Mouse (Mus musculus) 416B (cell line): ENCODE measurements around the gene Gm45711.
"Not testable (repeated sequence)": the region's sequence is repeated elsewhere in the genome, so short reads cannot be mapped to it uniquely, and the experiment has no call there.

Source experiments
- DNase-seq: peaks from one replicate; pipeline ENCODE4 v3.0.0; 2011; ENCODE audit warnings: low read depth

The Gm45711 gene

DNA sequence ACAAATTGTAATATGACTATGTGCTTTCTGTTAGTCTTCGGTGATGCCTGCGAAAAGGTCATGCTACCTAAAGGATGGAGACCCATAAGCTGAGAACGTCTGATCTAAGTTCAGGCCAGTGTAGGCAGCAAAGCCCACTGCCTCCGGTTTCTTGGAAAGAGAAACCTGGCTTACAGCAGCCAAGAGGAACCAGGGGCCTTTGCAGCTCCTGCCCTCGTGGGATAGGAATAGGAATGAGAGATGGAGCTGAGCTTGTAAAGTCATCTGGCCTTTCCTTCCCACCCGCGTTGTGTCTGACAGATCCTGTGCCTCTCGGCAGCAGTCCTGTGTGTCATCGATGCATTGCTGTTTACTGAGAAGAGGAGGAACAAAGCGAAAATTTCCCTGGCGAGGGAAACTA, 11.4 kb upstream of the Gm45711 start, which contains the start of gene Gm11020:
Gm11020 (plus strand) TSS at position 301 of the 400 bp plus-strand sequence.
- not testable (repeated sequence) for DNase-seq

DNA sequence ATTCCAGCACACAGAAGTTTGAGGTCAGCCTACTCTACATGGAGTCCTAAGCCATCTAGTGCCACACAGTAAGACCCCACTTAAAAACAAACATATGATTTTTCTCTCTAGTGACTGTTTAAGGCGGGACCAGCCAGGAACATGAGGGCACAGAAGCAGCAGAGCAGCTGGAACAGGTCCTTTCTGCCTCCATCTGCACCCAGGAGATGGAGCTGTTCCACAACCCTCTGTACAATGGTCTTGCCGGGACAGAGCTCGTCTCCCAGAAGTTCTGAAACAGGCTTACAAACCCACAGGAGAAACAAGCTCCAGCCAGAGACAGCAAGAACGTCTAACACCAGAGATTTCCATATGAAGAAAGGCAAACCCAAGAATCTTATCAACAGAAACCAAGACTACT, 3.4 kb upstream of the Gm45711 start:
- peak; percentile 32 for DNase-seq

DNA sequence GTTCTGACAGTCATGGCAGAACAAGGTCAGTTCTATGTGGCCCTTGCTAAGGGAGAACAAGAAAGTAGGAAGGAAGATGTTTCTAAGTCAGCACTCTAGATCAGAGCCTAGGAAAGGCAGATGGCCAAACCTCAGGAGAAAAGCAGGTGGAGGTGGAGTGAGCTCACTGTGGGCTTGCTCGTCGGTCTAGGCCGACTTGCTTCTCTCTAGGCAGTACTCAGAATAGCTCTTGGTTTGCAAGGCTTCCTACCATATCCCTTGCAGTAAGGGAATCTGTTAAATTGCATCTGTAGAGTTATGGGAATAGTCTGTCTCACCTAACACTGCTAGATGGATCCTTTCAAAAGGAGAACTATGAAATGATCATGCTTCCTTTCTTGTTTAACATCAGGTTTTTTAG, 2.1 kb upstream of the Gm45711 start:
- not testable (repeated sequence) for DNase-seq

DNA sequence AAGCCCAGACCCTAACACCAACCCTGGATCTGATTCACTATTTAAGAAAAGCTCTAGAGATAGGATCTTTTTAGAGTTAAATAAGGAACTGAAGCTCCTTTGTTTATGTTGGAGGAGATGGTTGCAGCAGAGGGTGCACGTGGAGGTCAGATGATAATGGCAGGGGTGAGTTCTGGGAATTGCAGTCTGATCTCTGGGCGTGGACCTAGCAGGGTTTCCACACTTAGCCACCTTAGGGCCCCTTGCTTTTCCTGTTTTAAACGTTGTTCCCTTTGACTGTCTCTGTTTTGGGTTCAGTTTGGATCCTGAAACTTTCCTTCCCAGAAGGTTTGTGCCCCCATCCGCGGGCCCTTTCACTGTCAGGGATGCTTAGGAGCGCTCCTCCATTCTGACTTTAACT, 1.5 kb downstream of the Gm45711 start:
- not testable (repeated sequence) for DNase-seq

DNA sequence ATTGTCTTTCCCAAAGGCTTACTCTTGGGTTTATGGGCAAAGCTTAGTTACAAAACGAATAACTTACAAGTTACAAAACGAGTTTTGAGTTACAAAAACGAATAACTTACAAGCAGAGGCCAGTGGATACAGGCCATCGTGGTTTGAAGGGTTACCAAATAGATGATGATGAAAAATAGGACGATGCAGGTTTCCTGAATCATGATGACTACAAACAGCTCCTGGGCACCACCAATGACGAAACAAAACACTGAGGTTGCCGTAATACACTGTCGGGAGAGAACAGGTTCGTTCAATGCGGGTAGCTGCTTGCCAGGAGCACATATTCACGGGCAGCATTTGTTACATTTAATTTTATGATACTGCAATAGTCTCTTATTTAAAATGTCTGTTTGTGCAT, 4.9 kb downstream of the Gm45711 start:
- DNase-seq = peak; percentile 59

DNA sequence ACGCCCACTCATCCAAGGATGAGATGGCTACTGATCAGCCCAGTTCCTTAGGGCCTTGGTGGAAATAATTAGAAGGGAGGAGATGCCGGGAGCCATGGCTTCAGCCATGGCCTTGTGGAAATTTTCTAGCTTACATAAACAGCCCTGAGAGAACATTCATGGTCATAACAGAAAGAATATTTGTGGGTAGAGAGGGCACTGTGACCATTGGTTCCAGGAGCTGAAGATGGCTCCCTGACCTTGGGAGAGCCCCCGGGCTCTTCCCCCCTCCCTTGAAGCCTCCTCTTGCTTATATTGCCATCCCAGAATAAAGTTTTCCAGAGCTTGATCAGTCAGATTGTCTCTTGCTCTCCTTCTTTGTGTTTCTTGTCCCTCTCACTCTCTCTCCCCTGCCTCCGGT, 7.3 kb downstream of the Gm45711 start:
- DNase-seq = not testable (repeated sequence)

DNA sequence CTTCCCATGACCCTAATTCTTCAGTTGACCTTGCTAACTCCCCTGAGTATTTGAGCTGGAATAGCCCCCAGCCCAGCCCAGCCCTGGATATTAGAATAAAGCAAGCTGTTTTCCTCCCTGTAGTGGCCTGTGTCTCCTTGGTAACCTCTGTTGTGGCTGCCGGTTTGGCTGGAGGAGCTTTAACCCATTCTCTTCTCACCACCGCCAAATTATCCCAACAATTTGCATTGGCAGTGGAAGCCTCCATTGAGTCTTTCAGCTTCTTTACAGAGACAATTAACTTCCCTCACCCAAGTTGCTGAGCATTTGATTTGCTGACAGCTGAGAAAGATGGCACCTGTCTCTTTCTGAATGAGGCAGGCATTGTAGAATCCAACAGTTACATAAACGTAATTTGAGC, 8.3 kb downstream of the Gm45711 start:
- DNase-seq = not testable (repeated sequence)

DNA sequence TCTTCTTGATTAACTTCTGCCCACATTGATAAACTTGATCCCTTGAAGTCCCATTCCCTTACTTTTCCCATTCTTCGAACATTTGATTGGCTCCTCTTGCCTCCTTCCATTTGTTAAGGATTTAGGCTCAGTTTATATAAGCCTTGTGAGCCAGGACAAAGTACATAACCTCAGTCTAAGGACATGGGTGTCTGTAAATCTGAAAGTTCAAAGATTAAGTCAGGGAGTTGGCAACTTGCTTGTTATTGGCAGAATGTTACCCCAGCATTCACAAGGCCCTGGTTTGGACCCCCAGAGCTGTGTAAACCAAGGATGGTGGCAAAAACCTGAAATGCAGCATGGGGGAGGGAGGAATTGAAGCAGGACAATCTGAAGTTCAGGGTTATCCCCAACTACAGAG, 15.5 kb downstream of the Gm45711 start:
- DNase-seq = no peak

DNA sequence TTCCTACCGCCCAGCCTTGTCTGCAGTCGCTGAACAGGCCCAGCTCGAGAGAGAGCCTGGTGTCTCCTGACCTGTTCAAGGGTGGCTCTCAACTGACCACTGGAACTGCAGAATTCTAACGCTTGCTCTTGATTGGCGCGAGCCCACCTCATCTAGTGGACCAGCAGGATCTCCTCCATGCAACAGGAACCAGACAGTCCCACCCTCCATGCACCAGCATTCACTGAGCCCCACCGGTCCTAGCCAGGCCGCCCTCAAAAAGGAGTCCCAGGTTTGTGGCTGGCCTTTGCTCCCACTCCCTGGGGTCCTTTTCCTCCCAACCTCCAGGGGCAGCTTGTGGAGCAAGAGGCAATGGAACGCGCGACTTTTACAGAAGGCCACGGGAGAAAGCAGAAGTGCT, 16.8 kb downstream of the Gm45711 start, which contains the start of gene Cmtm2a:
Cmtm2a (minus strand) TSS at position 101 of the 400 bp plus-strand sequence.
- not testable (repeated sequence) for DNase-seq

DNA sequence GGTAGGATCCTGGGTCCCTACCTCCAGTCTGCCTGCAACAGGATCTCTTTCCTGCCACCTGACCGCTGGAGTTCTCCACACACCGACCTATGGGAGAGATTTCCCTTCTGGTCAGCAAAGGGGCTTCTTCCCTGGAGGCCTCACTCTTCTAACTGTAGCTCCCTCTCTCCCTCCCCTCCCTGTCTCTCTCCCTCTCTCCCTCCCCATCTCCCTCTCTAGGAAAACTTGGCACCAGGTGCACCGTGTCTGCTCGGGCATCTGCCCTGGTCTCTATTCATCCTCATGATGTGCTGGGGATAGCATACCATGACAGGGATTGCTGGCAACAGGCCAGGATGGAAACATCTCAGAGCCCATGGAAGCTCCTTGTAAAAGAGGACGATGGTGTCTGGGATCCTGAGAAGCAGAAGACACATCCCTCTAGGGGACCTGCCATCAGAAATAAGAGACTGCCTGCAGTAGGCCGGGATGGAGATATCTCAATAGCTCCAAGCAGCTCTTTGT, 40.9 kb downstream of the Gm45711 start:
- DNase-seq = no peak

DNA sequence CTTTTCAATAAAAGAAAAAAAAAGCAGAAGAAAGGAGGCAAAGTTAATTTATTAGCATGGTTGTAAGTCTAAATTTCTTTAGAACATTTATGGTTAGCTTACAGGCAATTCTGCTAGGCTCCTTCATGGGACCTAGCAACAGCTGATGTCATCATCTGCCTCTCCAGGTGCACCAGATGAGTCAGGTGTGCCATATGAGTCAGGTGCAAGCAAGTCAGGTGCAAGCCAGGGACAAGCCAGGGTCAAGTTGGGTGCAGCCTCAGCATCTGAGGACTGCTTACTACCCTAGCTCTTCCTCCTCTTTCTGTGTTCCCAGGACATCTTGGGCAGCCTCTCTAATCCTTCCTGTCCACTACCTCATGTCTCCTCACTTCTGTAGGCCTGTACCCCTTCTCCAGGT, 41.5 kb downstream of the Gm45711 start:
- no peak for DNase-seq

DNA sequence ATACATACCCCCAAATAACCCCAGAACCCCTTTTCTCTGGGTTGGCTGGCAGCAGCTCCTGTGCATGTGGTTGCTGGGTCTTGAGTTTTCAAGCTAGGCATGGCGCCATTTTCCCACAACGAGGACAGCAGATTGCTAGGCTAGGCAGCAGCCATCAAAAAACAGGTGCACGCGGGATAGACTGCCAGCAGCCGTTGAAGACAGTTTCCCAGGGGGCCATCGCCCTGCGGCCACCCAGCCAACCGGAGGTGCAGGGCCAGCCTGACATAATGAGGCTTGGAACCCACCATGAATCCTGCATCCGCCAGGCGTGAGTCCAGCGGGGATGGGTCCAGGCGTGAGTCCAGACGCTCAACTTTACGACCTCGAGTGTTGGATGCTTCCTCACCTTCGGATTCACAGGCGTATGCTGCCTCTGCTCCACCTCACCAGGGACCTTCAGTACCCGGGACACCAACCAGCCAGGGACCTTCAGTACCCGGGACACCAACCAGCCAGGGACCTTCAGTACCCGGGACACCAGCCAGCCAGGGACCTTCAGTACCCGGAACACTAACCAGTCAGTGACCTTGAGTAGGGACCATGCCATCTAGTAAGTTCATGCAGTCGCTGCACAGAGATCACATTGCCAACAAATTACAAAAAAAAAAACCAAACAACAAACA, 45.5 kb downstream of the Gm45711 start:
- DNase-seq = not testable (repeated sequence)

DNA sequence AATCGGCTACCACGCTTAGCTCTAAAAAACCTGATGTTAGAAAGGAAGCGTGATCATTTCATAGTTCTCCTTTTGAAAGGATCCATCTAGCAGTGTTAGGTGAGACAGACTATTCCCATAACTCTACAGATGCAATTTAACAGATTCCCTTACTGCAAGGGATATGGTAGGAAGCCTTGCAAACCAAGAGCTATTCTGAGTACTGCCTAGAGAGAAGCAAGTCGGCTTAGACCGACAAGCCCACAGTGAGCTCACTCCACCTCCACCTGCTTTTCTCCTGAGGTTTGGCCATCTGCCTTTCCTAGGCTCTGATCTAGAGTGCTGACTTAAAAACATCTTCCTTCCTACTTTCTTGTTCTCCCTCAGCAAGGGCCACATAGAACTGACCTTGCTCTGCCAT, 48.1 kb downstream of the Gm45711 start:
- DNase-seq = not testable (repeated sequence)

DNA sequence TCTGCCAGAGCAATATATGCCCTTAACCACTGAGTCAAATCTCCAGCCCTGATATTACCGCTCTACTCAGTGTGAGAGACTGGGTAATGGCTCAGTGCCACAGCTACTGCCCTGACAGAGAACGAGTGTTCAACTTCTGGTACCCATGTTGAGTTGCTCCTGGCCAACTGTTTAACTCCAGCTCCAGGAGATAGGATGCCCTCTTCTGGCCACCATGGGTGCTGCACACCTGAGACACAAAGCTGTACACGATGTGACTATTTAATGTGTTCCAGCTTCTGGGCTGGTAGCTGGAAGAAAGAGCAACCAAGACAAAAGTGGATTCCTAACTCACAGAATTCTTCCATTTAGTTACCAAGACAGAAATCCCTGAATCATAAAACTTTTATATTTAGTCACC, 56.9 kb downstream of the Gm45711 start:
- DNase-seq = peak; percentile 66

DNA sequence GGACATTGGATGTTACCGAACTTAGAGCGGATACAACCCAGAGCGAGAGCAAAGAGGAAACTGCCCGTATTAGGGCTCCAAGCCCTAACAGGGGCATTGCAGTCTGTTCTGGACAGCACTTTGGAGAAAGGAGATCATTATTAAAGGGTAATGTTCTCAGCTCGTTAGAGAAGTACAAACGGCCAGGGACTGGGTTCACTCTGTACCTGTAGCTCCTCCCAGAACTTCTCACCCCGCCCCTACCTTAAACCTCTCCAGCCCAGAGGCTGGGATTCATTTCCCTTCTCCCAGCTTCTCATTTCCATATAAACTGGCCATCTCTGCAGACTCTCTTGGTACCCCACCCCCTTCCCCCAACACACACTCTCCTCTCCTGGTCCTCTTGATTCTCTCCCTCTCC, 58.4 kb downstream of the Gm45711 start:
- DNase-seq = no peak

DNA sequence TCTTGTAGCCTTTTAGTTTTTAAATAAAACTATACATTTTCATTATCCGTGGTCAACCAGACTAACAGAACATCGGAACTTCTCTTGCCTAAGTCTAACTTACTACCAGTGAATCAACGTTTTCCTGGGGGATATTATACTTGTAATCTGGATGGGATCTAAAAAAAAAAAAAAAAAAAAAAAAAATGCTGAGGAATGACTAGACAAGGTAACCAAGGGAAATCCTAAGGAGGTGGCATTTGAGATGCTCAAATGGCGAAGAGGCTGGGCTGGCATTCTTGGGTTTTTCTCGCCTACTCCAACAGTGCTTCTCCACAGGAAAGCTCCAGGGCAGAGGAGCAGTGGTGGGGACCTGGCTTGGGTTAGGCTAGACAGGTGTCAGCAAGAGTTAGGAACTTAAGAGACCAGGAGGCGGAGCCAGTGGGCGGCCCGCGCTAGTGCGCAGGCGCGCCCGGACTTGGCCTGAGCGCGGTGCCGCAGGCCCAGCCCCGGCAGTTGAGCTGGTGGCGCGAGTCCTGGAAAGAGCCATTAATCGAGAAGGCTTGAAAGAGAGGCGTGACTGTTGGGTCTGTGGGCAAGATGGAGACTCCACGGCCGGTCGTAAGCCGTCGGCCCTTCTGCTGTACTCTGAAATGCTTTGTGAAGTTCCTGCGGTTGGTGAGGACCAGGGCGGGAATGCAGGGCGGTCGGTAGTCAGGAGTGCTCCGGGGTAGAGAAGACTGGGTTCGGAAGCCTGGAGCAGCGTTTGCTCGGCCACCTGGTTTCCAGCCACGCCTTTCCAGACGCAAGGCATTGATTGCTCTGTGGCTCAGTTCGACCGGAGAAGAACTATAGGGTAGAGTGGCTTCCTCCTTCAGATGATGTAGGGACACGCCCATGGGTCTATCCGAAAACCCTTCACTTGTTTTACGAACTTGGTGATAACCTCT, 59.2 kb downstream of the Gm45711 start, which contains the start of gene Cklf:
Cklf (plus strand) TSS at position 423 of the 929 bp plus-strand sequence.
- peak; percentile 95 for DNase-seq

DNA sequence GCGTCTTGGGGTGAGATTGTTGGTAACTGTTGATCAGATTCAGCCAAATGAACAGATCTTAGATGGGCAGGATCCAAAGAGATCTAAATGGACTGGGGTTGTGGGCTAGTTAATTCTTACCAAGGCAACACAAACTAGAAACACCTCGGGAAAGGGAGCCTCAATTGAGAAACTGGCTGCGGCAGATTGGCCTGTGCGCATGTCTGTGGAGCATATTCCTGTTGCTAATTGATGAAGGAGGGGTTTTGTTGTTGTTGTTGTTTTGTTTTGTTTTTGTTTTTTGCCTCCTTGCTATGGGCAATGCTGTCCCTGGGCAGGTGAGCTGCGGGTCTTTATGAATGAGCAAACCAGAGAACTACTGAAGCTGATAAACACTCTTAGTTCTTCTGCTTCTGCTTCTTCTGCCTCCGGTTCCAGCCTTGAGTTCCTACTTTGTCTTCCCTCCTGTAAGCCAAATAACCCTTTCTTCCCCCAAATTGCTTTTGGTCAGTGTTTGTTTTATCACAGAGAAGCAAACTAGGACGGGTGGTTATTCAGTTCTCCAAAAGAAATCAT, 60.4 kb downstream of the Gm45711 start:
- DNase-seq = no peak

DNA sequence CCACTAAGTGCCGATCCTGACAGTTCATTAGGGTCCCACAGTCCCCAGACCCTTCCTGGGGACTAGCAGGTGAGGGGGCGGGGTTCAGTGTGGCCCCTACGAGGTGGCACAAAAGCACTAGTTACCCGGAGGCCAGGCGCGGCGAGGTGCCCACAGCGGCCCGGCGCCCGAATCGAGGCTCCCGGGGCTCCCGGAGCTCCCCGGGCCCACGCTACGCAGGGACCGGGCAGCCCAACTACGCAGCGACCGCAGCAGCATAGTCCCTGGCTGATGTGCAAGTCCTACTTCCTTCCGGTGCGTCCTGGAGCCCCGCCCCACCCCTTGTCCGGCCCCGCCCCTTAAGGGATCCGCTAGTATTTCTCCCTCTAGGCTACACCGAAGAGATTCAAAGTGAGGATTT, 61.6 kb downstream of the Gm45711 start, which contains the start of gene Tk2:
Tk2 (minus strand) TSS at position 283 of the 400 bp plus-strand sequence.
- DNase-seq = peak; percentile 93

DNA sequence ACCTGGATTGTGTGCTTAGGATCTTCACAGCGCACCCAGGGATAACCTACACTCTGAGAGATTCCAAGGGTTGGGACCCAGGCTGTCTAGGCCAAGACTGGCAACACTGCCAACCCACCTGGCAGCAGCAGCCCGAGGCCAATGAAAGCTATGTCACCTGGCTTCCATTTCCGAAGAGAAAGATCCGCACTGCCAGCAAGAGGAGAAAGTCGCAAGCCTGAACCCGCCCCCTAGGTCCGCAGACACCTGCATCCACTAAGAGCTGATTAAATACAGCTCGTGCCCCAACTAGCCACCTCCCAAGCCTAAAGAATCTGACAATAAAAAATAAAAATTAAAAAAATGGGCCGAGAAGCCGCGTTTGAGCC, 62.0 kb downstream of the Gm45711 start:
- DNase-seq = peak; percentile 52

DNA sequence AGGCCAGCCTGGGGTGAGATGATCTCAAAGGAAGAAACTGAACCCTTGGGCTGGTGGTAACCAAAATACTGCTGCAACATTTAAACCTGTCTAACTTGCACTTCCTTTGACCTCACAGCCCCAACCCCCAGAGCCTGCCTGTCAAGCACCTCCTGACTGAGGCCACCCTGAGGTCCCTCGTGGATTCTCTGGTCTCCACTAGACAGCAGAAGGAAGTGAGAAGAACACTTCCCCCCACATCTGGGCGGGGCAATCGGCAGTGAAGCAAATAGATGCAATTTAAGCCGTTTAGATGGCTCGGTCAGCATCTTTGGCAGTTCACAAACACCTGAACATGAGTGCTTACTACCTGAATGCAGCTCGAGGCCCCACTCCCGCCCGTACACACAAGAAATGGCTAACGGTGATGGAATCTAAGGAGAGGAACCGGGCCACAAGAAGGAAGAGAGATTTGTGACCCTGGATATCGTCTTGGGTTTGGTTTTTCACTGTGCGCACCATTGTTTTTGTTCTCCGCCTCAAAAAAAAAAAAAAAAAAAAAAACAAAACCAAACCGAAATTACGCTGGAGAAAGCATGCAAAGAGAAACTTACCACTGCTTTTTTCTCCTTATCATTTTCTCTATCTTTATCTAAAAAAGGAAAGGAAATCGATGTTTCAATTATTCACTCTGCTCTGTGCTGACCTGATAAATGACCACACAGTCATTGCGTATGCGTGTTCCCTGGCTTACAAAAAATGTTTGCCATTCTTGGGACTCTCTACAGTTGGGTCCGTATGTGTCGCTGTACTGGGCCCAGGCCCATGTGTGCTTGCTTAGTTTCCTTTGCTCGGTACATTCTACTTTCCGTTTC, 62.6 kb downstream of the Gm45711 start:
- peak; percentile 80 for DNase-seq

DNA sequence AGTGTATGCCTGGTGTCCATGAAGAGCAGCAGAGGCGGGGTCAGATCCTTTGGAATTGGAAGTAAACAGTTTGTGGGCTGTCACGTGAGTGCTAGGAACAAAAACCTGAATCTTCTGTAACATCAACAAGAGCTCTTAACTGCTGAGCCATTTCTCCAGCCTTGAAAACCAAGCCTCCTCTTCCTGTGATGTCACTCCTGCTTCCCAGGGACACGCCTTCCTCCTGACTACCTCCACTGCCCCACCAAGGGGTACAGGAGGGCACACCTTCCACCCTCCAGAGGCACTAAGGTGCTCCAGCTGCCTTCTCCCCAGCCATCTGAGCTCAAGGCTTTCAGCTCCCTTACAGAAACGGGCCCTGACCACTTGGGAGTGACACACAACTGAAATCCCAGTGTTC, 63.3 kb downstream of the Gm45711 start:
- peak; percentile 65 for DNase-seq
